Mouse (Mus musculus) heart, adult 11 months (tissue): ENCODE measurements around the gene Llcfc1.
A peak's percentile ranks its signal among the peaks of the same experiment; 100 is the strongest.

Experiments used
- DNase-seq: peaks from one replicate; pipeline ENCODE4 v3.0.0; 2022

Llcfc1 gene

DNA sequence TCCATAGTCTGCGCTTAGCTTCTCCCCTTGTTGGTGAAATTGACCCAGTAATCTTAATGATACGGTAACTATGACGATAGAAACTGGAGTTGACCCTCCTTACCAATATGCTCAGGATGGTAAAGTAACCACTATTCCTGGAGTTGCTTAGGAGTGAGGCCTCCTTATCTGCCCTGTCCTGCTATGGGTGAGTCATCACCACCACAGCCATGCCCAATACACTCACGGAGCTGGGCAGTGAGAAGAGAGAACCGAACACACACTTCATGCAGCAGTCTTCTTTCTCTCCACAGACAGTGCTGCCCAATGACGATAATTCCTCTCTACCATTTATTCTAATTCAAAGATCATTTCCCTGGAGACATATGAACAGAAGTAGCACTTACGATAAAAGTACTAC lies 22.0 kb downstream of the Llcfc1 start:
- DNase-seq: peak; percentile 40

DNA sequence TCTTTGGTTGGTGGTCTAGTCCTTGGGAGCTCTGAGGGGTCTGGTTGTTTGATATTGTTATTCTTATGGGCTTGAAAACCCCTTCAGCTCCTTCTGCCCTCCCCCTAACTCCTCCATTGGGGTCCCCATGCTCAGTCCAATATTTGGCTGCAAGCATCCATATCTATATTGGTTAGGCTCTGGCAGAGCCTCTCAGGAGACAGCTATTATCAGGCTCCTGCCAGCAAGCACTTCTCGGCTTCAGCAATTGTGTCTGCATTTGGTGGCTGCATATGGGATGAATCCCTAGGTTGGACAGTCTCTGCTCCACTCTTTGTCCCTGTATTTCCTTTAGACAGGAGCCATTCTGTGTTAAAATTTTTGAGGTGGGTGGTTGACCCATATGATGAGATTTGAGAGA lies 26.1 kb downstream of the Llcfc1 start:
- DNase-seq: peak; percentile 11

DNA sequence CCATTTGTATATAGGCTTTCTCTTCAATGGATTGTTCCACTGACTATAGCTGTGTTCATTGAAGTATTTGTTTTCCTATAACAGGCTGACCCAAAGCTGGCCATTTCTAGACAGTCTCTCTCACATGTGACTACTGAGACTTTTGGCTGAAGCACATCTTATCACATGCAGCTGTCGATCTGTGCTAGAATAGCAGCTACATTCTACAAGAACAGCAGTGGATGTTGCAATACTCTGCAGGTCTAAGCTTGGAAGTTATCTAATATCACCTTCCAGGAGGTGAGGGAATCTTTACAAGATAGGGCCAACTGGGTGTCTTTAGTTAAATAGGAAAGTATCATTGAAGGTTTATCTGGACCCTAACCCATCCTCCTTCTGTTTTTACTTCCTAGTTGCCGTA lies 37.2 kb downstream of the Llcfc1 start:
- no peak for DNase-seq

DNA sequence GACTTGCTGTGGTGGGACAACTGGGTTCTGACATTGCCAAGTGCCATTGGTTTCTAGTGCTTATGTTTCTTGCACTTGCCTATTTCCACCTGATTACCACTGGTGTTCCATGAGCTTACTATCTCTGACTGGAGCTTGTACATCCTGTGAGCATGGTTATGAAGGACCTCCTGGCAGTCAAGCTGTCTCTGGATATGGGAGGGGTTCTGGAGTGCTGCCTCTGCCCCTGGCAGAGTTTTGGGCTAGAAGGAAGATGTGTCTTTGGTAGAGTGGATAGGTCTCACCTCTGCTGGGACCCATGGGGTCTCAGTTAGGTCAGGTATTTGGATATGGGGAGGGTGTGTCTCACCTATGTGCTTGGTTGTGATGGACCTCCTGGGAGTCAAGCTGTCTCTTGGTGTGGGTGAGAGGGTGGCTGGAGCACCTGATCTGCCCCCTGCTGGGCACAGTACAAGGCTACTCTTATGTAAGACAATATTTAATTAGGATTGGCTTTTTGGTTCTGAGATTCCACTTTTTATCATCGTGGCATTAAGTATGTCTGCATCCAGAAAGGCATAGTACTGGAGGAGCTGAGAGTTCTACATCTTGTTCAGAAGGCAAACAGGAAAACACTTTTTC lies 43.9 kb downstream of the Llcfc1 start:
- peak; percentile 33 for DNase-seq

DNA sequence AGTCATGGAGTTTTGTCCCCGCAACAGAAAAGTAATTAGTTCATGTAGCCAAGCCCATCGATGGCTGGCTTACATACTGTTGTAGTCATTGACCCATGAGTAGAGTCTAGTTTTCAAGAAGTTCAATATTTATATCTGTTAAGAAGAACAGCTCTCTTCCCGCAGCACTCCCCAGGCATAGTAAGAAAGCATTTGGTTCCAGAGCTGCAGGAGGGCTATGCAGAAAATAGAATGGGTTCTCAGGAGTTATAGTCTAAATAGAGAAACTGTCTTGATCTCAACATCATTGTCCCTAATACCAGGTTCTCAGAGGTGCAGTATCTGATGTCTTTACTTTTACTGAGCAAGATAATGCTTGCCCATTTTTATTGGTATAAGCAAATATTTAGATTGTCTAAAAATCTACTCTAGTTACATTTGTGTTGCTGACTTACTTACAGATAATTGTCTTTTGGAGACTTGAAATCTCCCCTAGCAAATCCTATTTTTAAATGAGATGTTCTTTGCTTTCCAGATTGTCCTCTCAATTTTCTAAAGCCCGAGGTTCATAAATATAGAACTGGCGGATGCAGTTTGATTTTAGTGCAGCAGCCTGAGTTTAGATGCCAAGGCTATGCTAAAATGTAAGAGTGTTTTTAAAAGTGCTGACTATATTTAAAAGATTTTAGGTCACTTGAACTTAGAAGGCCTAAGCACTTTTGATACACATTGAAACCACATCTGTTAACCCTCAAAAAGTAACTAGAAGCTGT lies 50.7 kb downstream of the Llcfc1 start:
- no peak for DNase-seq
